Mouse (Mus musculus) heart, postnatal 25 days (tissue): Measurements from ENCODE around the gene Gm20716. TPM values are rescaled to one million over a fixed set of nuclear protein-coding genes. Genes with fewer than 3 reads are reported as not detected.

Experiments
- microRNA-seq: library from miRNA; unstranded; fragments of <30 nt; microRNA quantifications from one replicate; pipeline ENCODE4 v1.2.0, GENCODE M21; 2022
- total RNA-seq, 2 experiments: library from RNA; stranded (reverse); gene quantifications; 2 replicates each; pipeline ENCODE4 v1.2.3; 2021

Gm20716 gene
- total RNA-seq, 2 experiments from 2014 or later = 12.6 to 13.6 TPM

Small RNA genes within 50 kb of the gene (microRNA-seq; reads per million reads assigned to microRNA genes)
- gene Gm24561 = not detected

Other genes starting within 250 kb of the Gm20716 start
- under 1 TPM; 0.49 to 0.75 TPM for gene Ripor3, start 219.7 kb downstream of the Gm20716 start, total RNA-seq
- 1 to 10 TPM; 3.1 to 3.4 TPM for gene Pard6b, start 149.4 kb downstream of the Gm20716 start, total RNA-seq
- gene Adnp, start 23.3 kb downstream of the Gm20716 start, total RNA-seq = 10 to 100 TPM; 30.5 to 32.7 TPM
- 10 to 100 TPM; 61.8 to 70.6 TPM for gene Dpm1, start 227 bp upstream of the Gm20716 start, total RNA-seq
- gene Mocs3, start 258 bp upstream of the Gm20716 start, total RNA-seq = 1 to 10 TPM; 6.2 to 7.1 TPM
- gene Kcng1, start 51.4 kb upstream of the Gm20716 start, total RNA-seq = not detected